Mouse (Mus musculus) kidney, postnatal 14 days (tissue): ENCODE measurements around the gene Ube2k.
"Not testable (repeated sequence)": the region's sequence is repeated elsewhere in the genome, so short reads cannot be mapped to it uniquely, and the experiment has no call there.

Experiments
- DNase-seq: peaks from one replicate; pipeline ENCODE4 v3.0.0; 2022; ENCODE audit warnings: mixed read lengths

Gene Ube2k

DNA sequence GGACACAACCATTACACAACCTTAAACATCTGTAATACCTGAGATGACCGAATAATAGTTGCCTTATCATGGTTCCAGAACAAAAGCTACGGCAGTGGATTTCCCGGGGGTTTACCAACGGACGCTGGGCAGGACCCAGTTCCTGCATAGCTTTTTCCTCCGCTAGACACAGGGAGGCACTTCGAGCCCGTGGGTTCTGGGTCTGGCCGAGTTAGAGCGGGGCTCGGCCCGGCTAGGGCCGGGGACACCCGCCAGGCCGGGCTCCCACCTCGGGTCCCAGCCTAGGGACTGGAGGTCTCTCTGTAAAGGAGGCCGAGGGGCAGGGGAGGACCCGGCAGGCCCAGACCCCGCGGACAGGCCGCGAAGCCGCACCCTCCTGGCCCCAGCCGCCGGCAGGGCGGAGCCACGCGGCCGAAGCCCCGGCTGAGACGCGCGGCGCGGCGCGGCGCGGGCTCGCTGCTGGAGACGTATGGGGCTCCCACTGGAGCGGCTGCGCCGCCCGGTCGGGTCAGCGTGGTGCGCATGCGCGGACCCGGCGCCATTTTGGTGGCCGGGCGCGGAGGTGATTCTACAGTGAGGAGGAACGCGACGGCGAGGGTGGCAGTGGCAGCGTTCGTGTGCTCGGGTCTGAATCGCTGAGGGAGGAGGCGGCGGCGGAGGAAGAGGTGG lies at the start of gene Ube2k, which contains the start of gene Smim14:
TSS of gene Ube2k (plus strand) at position 483 of the 669 bp plus-strand sequence.
TSS of gene Smim14 (minus strand) at position 434 of the 669 bp plus-strand sequence.
- DNase-seq = peak; percentile 96

DNA sequence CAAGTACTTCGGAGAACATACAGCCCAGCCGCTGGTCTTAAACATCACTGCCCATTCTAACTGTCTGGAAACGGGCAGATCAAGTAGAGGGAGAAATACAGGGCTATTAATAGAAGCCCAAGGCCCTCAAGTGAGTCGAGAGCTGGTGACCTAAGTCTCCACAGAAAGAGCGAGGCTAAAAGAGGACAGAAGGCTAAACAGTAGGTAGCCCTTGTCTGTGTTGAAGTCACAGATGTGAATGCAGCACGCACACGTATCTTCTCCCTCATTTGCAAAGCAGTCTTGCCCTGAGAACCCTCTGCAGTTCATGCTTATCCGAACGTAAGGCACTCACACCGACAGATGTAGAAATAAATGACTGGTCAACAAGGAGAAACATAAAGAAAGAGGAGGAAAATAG lies 49.7 kb upstream of the Ube2k start:
- no peak for DNase-seq

DNA sequence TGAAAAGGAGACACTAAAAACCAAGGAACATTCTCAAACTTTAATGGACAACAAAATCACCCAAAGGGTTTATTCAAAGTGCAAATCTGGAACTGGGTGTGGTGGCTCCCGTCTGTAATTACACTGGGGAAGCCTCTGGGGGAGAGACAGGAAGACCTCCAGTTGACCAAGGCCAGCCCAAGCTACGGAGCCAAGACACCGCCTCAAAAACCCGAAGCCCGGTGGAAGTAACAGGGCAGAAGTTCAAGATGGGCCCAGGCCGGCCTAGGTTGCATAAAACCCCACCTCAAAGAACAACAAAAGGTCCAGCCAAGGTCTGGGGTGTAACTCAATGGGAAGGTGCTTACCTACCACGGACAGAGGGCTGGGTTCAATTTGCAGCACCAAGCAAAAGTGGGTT lies 48.3 kb upstream of the Ube2k start:
- DNase-seq = peak; percentile 32

DNA sequence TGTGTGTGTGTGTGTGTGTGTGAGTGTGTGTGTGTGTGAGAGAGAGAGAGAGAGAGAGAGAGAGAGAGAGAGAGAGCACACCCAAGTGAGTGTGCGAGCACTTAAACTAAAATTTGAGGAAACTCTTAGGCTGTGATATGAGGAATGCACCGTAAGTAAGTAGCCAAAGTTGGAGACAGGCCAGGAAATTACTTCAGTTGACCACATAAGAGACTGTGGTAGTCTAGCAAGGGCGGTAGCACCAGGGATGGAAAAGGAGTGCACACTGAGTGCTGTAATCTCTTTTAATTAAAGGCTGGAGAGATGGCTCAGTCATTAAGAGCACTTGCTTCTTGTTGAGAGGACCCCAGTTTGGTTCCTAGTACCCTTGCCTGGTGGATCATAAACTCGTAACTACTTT lies 47.2 kb upstream of the Ube2k start:
- DNase-seq = peak; percentile 17

DNA sequence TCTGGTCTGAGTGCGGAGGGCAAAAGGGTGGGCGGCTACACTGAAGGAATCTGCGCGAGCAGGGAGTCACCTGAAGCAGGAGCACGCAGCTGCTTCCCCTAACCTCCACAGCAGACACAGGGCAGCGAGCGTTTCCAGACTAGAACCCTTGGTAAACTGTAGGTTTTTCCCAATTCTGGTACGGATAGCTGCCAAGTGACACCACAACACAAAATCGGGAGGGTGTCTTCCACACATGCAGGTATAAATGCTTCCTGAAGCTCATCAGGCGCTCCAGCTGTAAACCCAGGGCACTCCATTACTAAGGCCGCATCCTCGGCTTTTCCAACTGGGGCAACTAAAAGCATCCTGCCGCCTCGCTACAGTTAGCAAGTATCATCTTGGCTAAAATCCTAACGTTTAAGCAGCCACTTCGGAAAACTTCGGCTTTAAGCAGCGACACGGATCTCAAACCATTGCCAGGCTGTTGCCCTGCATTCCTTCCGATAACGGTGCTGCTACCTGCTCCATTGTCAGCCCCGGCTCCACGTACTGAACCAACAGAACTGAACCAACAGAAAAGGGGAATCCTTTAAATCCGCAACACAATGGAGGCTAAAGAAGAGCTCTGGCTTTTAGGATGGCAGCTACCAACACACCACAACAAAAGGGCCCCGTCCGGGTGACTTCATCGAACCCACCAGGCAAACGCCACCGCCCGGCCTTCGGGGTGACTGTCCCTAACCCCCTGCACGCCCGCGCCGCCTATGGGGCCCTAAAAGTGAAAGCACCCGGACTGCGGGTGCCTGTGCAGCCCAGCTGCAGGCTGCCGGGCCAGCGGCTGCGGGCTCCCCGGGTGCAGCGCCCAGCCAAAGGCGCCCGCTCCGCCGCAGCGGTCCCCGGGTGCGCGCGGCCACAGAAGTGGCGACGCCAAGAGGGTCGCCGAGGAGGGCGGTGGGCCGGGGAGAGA lies 45.0 kb upstream of the Ube2k start:
- peak; percentile 79 for DNase-seq

DNA sequence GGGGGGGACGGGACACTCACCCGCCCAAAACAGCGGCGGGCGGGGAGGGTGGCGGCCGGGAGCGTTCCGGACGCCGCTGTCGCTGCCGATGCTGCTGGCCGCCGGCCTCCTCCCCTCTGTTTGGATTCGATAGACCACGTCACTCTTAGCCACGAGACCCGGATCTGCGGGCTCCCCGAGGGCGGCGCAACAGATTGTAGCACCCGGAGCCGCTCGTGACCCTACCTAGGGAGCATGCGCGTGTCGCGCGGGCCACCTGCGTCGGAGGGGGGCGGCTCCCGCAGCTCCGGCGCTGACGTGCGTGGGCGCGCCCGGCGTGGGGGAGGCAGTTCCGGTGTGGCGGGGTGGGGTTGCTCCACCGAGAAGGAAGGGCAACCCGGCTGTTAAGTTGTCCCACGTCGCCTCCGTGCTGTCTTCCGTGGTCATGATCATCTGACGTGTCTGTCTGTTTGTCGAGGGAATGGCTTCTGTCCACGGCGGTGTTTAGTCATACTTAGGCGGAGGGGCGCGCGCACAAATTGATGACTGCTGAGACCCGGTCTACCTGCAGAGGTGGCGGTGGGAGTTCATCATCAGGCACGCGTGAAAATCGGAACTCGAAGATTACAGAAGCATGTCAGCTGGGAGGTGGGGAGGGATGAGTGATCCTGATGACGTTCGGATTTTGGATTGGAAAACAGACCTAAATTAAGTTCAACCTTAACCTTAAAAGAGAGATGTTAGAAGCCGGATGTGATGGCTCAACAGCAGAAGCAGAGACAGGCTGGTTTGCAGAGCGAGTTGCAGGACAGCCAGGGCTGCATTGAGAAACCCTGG lies 44.1 kb upstream of the Ube2k start, which contains the start of gene Gm43552:
TSS of gene Gm43552 (minus strand) at position 118 of the 816 bp plus-strand sequence.
- DNase-seq = peak; percentile 98

DNA sequence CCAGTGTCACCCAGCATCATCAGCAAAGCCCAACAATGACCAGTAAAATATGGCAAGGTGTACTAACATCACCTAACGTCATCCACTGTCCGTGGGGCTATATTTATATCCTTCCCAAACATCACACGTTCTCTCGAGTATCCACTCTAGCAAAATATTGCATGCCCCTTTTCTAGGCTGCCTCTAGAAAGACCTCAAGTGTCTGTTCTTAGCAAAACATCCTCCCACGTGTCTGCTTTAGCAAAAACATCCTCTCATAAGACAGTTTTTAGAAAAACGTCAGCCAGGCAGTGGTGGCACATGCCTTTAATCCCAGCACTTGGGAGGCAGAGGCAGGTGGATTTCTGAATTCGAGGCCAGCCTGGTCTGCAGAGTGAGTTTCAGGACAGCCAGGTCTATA lies 36.8 kb upstream of the Ube2k start:
- DNase-seq = no peak

DNA sequence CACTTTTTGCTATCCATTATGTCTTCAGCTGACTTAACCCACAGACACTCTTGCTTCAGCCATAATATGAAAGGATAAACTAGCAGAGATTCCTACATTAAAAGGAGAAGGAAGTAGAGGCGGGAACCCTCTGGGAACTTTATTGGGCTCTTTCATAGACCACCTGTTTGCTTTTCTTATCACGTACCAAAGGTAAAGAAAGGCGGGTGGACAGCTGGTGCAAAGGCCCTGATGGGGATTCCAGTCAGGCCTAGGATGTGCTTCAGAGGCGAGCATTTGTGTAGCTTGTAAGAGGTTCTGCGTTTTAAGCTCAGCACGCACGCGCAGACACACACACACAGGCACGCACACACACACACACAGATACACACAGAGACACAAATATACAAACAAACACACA lies 35.6 kb upstream of the Ube2k start:
- no peak for DNase-seq

DNA sequence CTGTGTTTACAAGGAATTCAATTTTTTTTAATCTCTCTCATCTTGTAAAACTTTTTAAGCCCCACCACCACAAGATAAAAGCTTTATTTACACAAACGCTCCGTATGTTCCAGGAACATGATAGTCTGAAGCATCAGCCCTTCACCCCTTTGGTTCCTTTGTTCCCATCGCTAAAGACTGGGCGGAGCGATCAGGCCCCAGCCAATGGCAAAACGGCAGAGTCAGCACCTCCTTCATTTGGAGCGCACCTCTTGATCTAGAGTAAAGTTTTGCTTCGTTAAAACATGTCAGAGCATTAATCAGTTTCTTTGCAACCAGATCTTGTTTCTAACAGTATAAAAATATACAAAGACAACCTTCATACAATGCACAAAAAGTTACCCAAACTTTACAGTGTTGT lies 31.2 kb upstream of the Ube2k start:
- peak; percentile 23 for DNase-seq

DNA sequence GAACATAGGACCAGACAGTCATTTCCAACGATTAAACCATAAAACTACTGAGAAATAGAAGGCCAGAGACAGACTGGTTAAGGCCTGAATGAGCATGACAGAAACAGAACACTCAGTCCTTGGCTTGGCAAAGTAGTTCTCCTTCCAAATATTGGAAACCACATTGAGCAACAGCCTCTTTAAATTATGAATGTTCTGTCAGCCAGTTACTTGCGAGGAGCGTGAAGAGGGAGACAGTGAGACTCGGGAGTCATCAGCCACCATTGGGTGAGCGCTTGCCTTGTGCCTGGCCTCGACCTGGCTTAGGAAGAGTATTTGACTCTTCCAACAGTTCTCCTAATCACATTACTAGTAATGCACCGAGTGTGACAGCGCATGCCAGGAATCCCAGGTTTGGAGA lies 28.6 kb upstream of the Ube2k start:
- DNase-seq = no peak

DNA sequence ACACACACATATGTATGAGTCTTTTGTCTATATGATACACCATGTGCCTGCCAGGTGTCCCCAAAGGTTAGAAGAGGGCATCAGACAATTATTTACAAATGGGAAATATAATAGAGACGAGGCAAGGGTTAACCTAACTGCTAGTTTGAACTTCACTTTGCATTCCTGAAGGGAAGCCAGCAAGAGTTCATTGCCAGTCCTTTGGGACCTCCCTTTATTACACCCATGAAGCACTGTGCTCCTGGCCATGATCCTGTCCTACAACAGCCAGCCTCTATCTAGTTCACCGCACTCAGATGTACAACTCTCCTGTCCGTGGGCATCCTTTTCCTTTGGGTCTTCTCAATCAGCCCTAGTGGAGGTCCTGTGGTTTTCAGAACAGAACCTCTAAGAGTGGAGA lies 23.5 kb upstream of the Ube2k start:
- no peak for DNase-seq

DNA sequence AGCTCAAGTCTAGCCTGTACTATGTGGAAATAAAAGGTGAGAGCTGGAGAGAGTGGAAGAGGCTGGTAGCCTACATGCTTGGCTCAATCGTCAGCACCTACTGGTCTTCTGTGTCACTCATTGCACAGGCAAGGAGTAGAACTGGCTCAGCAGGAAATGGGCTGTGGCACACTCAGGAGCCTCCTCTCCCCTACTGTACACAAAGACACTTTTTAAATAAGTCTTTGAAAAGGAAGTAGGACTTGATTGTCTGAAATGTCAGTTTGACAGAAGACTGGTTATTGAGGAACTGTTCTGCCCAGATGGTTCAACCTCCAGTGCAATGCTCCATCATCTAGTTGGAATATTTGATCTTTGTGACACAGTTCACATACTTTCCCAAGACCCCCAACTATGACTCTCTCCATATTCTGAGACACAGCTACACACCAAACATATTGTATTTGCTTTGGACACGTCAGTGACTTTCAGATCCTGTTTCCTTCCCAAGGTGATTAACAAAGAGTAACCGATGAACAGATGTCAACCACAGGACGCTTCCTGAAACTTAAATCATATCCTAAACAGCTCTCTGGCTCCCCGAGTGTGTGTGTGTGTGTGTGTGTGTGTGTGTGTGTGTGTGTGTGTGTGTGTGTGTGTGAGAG lies 22.3 kb upstream of the Ube2k start:
- DNase-seq = no peak

DNA sequence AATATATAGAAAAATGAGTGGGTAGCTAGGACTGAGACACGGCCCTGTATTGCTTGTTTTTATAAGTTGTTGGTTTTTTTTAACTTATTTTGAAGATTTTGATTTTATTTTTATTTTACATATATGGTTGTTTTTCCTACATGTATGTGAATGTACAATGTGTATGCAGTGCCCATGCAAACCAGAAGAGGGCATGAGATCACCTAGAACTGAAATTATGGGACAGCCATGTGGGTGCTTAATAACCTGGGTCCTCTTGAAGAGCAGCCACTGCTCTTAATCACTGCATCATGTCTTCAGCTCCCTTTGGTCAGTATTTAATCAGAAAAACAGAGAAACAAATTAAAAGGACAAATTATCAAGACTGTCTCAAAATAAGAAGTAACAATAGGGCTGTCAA lies 15.2 kb upstream of the Ube2k start:
- DNase-seq = no peak

DNA sequence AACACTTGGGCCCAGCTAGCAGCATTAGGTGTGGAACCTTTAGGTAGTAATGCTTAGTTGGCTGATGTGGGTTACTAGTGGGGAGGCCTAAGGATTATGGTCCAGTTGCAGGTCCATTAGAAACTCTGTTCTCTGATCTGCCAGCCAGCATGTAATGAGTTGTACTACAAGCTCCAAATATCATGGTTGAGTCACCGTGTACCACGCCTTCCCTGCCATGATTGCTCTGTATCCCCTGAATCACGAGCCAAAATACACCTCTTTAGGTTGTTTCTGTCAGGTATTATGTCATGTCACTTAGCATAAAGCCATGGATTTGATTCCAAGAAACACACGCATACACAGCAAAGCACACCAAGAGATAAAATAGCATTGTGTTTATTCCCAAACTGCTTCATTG lies 12.2 kb upstream of the Ube2k start:
- DNase-seq = no peak

DNA sequence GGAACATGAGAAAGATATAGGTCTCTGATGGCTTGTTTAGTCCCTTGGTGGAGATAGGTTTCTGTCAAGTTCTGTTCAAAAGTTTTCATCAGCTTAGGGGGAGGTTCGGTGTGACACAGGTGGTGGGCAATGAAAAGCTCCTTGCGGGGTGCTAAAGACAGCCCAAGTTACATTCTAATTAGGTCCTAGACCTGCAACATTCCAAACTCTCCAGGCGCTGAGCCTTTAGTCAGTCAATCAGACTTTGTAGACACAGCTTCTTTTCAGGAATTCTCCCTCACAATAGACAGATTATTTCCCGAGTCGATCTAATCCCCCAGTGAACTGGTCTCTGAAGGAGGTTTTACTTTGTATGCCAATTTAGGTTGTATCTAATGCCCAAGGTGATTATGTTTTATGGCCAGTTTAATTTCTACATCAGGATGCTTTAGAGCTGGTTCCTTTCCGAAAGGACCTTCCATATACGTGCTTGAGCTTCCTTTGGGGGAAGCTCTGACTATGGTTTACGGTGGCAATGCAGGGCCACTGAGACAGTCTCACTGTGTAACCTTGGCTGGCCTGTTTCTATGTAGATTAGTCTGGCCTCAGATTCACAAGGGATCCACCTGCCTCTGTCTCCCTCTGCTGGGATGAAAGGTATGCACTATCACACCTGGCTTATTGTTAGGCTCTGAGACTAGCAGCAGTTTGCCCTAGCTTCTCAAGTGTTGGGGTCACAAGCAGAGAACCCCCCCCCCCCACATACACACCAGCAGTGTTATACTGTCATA lies 11.2 kb upstream of the Ube2k start:
- DNase-seq = peak; percentile 34

DNA sequence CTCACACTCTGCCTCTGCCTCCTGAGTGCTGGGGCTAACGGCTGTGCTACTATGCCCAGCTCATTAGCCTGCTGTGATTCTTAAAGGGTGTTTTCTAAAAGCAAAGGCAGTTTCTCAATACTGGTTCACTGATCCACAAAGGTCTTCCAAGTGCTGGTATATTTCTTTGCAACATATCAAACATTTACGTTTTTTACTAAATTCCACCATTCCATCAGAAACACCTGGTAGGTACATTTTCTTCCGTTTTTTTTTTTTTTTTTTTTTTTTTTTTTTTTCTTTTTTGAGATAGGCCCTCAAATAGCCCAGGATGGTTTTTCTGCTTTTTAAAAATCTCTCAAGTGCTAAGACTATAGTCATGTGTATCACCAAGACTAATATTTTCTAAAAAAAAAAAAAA lies 5.8 kb upstream of the Ube2k start:
- no peak for DNase-seq

DNA sequence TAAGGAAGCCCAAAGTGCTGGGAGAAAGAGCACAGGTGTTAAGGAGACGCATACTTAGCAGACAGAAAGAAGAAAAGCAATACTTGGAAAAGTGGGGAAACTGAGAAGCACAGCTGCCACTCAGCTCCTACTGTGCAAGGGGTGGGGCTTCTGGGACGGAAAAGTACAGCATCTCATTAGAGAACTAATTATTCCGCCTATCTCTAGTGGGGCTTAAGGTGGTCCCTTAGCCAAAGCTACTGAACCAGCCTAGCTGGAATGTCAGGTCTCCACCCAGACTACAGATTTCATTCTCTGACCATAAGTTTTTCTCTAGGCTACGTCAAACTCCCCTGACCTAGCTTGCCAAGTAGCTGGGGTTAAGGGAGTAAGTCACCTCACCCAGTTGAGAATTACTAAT lies 2.5 kb upstream of the Ube2k start:
- DNase-seq = peak; percentile 12

DNA sequence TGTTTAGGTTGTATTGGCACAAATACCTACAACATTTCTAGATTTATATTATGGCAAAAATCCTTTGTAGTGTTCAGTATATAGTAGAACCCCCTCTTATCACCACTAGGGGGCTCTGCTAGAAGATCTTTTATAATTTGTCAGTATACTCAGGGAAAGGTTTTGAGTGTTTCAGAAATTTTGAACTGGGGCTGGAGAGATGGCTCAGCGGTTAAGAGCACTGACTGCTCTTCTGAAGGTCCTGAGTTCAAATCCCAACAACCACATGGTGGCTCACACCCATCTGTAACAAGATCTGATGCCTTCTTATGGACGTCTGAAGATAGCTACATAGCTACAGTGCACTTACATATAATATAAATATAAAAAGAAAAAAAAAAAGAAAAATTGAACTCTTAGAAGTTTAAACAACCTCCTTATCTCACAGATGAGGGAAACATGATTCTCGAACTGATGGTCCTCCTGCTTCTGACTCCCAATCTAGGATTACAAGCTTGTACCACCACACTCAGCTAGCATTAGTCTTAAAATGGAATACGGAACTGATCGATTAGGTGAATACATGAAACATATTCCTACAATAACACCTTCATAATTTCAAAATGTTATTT lies 1.5 kb upstream of the Ube2k start:
- peak; percentile 45 for DNase-seq

DNA sequence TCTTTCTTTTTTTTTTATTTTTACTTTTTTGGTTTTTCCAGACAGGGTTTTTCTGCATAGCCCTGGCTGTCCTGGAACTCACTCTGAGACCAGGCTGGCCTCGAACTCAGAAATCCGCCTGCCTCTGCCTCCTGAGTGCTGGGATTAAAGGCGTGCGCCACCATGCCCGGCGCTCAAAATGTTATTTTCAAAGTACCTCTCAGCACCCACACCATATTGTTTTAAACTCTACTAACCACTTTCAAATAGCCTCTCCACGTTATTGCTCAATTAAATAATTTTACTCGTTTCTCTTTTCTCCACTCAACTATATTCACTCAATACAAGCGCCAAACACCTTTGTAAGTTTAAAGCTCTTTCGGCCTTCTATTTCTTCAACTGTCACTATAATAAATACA lies 966 bp upstream of the Ube2k start:
- not testable (repeated sequence) for DNase-seq

DNA sequence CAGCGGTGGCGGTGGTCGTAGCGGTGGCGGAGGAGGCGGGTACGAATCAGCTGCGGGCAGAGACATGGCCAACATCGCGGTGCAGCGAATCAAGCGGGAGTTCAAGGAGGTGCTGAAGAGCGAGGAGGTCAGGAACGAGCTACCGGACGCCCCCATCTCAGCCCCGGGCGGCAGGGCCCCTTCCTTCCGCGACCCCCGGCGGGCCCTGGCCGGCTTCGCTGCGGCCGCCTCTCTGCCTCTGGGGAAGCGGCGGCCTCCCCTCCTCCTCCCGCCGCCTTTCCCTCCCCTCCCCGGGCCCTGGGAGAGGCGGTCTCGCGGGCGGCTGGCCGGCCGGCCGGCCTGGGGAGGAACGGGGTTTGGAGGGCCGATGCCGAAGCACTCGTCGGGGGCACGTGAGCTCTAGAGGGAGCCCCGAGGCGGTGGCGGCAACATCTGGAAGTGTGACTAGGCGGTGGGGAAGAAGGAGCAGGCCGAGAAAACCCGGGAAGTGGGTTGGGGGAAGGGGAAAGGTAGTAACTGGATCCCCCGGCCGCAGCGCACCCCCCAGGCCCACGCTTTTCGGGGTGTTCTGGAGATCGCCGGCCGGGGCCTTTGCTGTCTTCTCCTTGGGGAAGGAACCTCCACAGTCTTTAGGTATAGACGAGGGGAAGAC lies 513 bp downstream of the Ube2k start:
- DNase-seq = peak; percentile 72

DNA sequence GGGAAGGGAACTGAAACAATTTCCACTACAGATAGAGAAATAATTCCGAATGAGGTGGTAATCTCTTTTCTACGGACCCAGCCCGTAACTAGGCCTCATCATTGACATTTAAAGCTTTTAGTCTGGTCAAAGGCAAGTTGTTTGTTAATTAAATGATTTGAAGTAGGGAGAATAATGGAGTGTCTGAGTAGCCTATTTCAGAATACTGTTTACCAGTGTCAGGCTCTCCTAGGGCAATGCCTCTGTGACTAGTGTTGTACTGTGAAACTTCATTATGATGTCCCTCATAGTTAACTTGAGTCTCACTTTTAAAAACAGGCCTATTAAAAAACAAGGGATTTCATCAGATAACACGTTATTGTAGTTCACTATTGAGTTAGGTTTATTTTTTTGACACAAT lies 1.1 kb downstream of the Ube2k start:
- DNase-seq = no peak
